16 mouse cellular contexts compared by ENCODE assay signal in the genomic region with DNA sequence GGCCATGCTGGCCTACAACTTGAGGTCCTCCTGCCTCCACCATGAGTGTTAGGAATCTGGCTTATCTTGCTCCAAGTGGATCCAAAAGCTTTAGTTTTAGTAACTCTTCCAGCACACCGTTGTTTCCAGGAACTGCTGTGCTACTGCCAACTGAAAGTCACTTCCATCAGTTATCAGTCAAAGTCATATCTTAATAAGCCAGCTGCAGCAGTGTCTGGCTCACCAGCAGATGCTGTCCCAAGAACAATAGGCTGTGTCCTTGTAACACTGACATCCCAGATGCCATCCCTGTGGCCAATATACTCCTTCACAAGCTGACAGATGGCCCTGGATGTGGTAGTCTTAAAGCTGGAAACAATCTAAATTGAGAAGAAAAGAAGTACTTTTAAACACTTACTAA. TPM values are rescaled to one million over a fixed set of nuclear protein-coding genes. Genes with fewer than 3 reads are reported as not detected.
DNase-seq lines count a peak whose midpoint lies in the region; ATAC-seq and TF ChIP-seq lines count a peak whose summit lies in the region.
"Had no signal": no experiment of that assay in that cellular context is flagged by ENCODE, and none has a peak within 500 bp of the region (broad histone marks: within the 10 kb centered on the region; RNA-seq: fewer than 3 reads in every experiment).

No protein-coding gene starts in this region.

- no peaks in the 10 kb centered on the region for H3K9me3 ChIP-seq in lung, embryonic 14.5 days (ENCODE audit: low read depth, low read length)
- H3K9me3 ChIP-seq in liver, embryonic 16.5 days (replicated peaks; ENCODE audit: control insufficient read depth, low read length), result no peaks in the 10 kb centered on the region
- H3K9me3 ChIP-seq: embryonic facial prominence, embryonic 12.5 days; heart, embryonic 13.5 days; hindbrain, embryonic 12.5 days; megakaryocyte, embryonic 14.5 days; neural tube, embryonic 13.5 days had no signal

- WGBS in lung, embryonic 14.5 days, result 63% methylated on average over 1 of the region's 1 CpGs
- WGBS in liver, embryonic 16.5 days (ENCODE audit: insufficient replicate concordance), result 31% methylated on average over 1 of the region's 1 CpGs

- no peaks in the 10 kb centered on the region for H3K4me1 ChIP-seq in lung, embryonic 14.5 days (ENCODE audit: insufficient read depth)
- H3K4me1 ChIP-seq in liver, embryonic 16.5 days (ENCODE audit: control insufficient read depth, low read depth, low read length), result peaks cover 8% of the 10 kb centered on the region; the same call in 1 of the 2 replicates
- H3K4me1 ChIP-seq: embryonic facial prominence, embryonic 12.5 days; heart, embryonic 13.5 days; hindbrain, embryonic 12.5 days; neural tube, embryonic 13.5 days had no signal

- H3K36me3 ChIP-seq in lung, embryonic 14.5 days (ENCODE audit: insufficient read depth), result peaks cover 51% of the 10 kb centered on the region
- peaks cover 13% of the 10 kb centered on the region; the same call in 1 of the 2 replicates for H3K36me3 ChIP-seq in liver, embryonic 16.5 days (ENCODE audit: control insufficient read depth, insufficient read depth)

- DNase-seq in lung, embryonic 14.5 days, result peak; percentile 35
- no peak for DNase-seq in lung, postnatal 14 days
- peak; percentile 56 for DNase-seq in c-Kit-positive CD71-positive TER-119-positive erythroid progenitor cells, embryonic 14.5 days (ENCODE audit: low spot score)
- DNase-seq in retina, postnatal 1 day, result peak; percentile 36
- no peak for DNase-seq in right cerebral cortex, postnatal 10 days (ENCODE audit: low spot score in 2 of 2)
- no peak for DNase-seq in right cerebral cortex, adult 18-20 months
- DNase-seq: adrenal gland, postnatal 36 days; cerebellum, postnatal 25 days; spleen, adult 18-20 months; thymus, postnatal 36 days had no signal

- H3K27ac ChIP-seq in lung, embryonic 14.5 days (ENCODE audit: low read depth), result no peak overlapping the region
- H3K27ac ChIP-seq in liver, embryonic 16.5 days (ENCODE audit: low read length), result no peak overlapping the region
- H3K27ac ChIP-seq: embryonic facial prominence, embryonic 12.5 days; heart, embryonic 13.5 days; hindbrain, embryonic 12.5 days; neural tube, embryonic 13.5 days had no signal

- H3K4me3 ChIP-seq in lung, embryonic 14.5 days (ENCODE audit: low read depth, low read length), result no peak overlapping the region
- no peak overlapping the region for H3K4me3 ChIP-seq in liver, embryonic 16.5 days (ENCODE audit: low read depth, low read length)
- H3K4me3 ChIP-seq: embryonic facial prominence, embryonic 12.5 days; heart, embryonic 13.5 days; hindbrain, embryonic 12.5 days; megakaryocyte, embryonic 14.5 days; neural tube, embryonic 13.5 days had no signal

- no peak overlapping the region for H3K9ac ChIP-seq in lung, embryonic 14.5 days
- no peak overlapping the region for H3K9ac ChIP-seq in liver, embryonic 16.5 days (ENCODE audit: low read depth, low read length)
- H3K9ac ChIP-seq: embryonic facial prominence, embryonic 12.5 days; heart, embryonic 13.5 days; hindbrain, embryonic 12.5 days; neural tube, embryonic 13.5 days had no signal

- ATAC-seq in lung, embryonic 14.5 days (ENCODE audit: insufficient read depth), result no peak
- peak; percentile 83 for ATAC-seq in liver, embryonic 16.5 days (ENCODE audit: low read depth)

- TF ChIP-seq CTCF in lung, embryonic 14.5 days (IDR thresholded peaks at IDR 0.05; ENCODE audit: low read depth), result no peak

- no peaks in the 10 kb centered on the region for H3K27me3 ChIP-seq in lung, embryonic 14.5 days (ENCODE audit: insufficient read depth, low read length)
- H3K27me3 ChIP-seq in liver, embryonic 16.5 days (ENCODE audit: control insufficient read depth, insufficient read depth, low read depth, low read length), result no peaks in the 10 kb centered on the region
- H3K27me3 ChIP-seq: embryonic facial prominence, embryonic 12.5 days; heart, embryonic 13.5 days; hindbrain, embryonic 12.5 days; megakaryocyte, embryonic 14.5 days; neural tube, embryonic 13.5 days had no signal

- H3K4me2 ChIP-seq in lung, embryonic 14.5 days, result no peak overlapping the region
- no peak overlapping the region for H3K4me2 ChIP-seq in liver, embryonic 16.5 days (ENCODE audit: low read depth, low read length)
- H3K4me2 ChIP-seq: embryonic facial prominence, embryonic 12.5 days; heart, embryonic 13.5 days; hindbrain, embryonic 12.5 days; neural tube, embryonic 13.5 days had no signal

RNA-seq across cellular contexts. Expression of gene Wdr37, which starts 22.4 kb away (rescaled TPM):
- polyA plus RNA-seq in lung, embryonic 14.5 days (2014; fragmentation: Nextera tagmentation; extraction: Ambion mirVana), result 23.4 and 24.4 TPM in 2 replicates
- polyA plus RNA-seq in liver, embryonic 16.5 days (2015; fragmentation: Nextera tagmentation; extraction: Ambion mirVana), result 6.8 and 7.2 TPM in 2 replicates

RNA-seq across cellular contexts. Expression of gene Idi1, which starts 36.0 kb away (rescaled TPM):
- polyA plus RNA-seq in lung, embryonic 14.5 days (2014; fragmentation: Nextera tagmentation; extraction: Ambion mirVana), result 71.5 and 81.2 TPM in 2 replicates
- polyA plus RNA-seq in liver, embryonic 16.5 days (2015; fragmentation: Nextera tagmentation; extraction: Ambion mirVana), result 89.7 and 97.0 TPM in 2 replicates

Comparison
In these comparisons a context has a peak if more than half of its experiments do, and no peak if none do; other contexts are left out.
1. DNase-seq: peak in lung, embryonic 14.5 days (single experiment), c-Kit-positive CD71-positive TER-119-positive erythroid progenitor cells, embryonic 14.5 days (single experiment) and retina, postnatal 1 day (single experiment); none in lung, postnatal 14 days (single experiment), right cerebral cortex, postnatal 10 days (0 of 2) and right cerebral cortex, adult 18-20 months (single experiment).